Mouse (Mus musculus) liver, embryonic 12.5 days (tissue): ENCODE data around the gene Slc44a2. TPM values are rescaled to one million over a fixed set of nuclear protein-coding genes. Genes with fewer than 3 reads are reported as not detected.

Experiments
- ATAC-seq: fragments of 200-750 bp; cut with Nextera tagmentation; 2 replicates; pipeline ENCODE4 v1.8.0; 2017; ENCODE audit warnings: moderate number of reproducible peaks, mild to moderate bottlenecking, moderate library complexity
- H3K27ac ChIP-seq: fragments of 300-500 bp; sonication (generic); 2 replicates; pipeline ENCODE4 v1.5.1; 2016; ENCODE audit warnings: mild to moderate bottlenecking
- H3K27me3 ChIP-seq: fragments of 300-500 bp; sonication (generic); replicated peaks from 2 replicates; pipeline ENCODE4 v1.6.1; 2016; ENCODE audit warnings: mild to moderate bottlenecking, moderate library complexity
- H3K36me3 ChIP-seq: fragments of 300-500 bp; sonication (generic); 2 replicates; pipeline ENCODE4 v1.6.1; 2016; ENCODE audit warnings: mild to moderate bottlenecking, moderate library complexity
- H3K4me1 ChIP-seq: fragments of 300-500 bp; sonication (generic); 2 replicates; pipeline ENCODE4 v1.6.1; 2016
- H3K4me2 ChIP-seq: fragments of 300-500 bp; sonication (generic); 2 replicates; pipeline ENCODE4 v1.6.1; 2016; ENCODE audit warnings: mild to moderate bottlenecking, moderate library complexity
- H3K4me3 ChIP-seq: fragments of 300-500 bp; sonication (generic); 2 replicates; pipeline ENCODE4 v1.5.1; 2016; ENCODE audit warnings: mild to moderate bottlenecking, moderate library complexity
- H3K9ac ChIP-seq: fragments of 300-500 bp; sonication (generic); 2 replicates; pipeline ENCODE4 v1.6.1; 2016; ENCODE audit warnings: mild to moderate bottlenecking, moderate library complexity
- H3K9me3 ChIP-seq: fragments of 300-500 bp; sonication (generic); replicated peaks from 2 replicates; pipeline ENCODE4 v1.6.1; 2016; ENCODE audit warnings: mild to moderate bottlenecking, moderate library complexity
- WGBS: fragments of 180-500 bp; shearing (Covaris S2); methylation state at CpG from one replicate; pipeline ENCODE4 v1.1.7; 2016; ENCODE audit not compliant: insufficient replicate concordance; 5-methylcytosine and 5-hydroxymethylcytosine counted together
- polyA plus RNA-seq: library from polyadenylated mRNA; unstranded; fragments of >200 nt; fragmentation: Nextera tagmentation; extraction: Ambion mirVana; gene quantifications from 2 replicates; pipeline ENCODE4 v1.2.1, GENCODE M21; 2016

Slc44a2 gene
- polyA plus RNA-seq, 1 experiment from 2014 or later = 29.2 TPM

DNA sequence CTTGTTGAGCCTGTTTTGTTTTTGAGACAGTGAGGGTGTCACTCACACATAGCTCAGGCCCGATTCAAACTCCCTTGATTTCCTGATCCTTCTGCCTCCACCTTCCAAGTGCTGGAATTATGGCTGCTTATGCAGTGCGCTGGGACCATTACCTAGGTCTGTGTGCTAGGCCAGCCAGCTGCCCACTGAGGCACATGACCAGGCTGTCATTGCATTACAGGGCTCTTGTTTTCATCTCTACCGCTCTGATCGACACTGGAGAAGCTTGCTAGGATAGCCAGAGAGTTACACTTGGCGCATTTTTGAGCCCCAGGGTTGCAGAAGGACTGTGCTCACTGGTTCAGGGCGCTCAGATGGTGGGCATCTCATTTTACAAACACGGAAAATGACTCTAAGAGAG lies 8.8 kb upstream of the Slc44a2 start:
- WGBS = 56% methylated on average over 7 of the region's 7 CpGs
- Histone ChIP-seq H3K27ac (no peak overlapping the region), H3K36me3 (no peaks in the 10 kb centered on the region), H3K4me2 (peak overlapping the region; percentile 29; the same call in 1 of the 2 replicates), H3K4me1 (peaks cover 53% of the 10 kb centered on the region), H3K9ac (0 out of 2 replicates have a peak overlapping the region, but pooled peaks have one; percentile 3), H3K9me3 (no peaks in the 10 kb centered on the region), H3K4me3 (no peak overlapping the region), H3K27me3 (peaks cover 19% of the 10 kb centered on the region)
- ATAC-seq = no peak

GRCm38 (mm10) chr9:21312134-21312533 lies 8.4 kb upstream of the Slc44a2 start, which contains the start of gene Ap1m2:
Gene Ap1m2, minus strand, starts transcription at chr9:21312337.
- peaks cover 56% of the 10 kb centered on the region for H3K4me1 ChIP-seq
- 0 out of 2 replicates have a peak within 1 kb of the TSS, but pooled peaks have one; percentile 3 for H3K9ac ChIP-seq
- no peaks in the 10 kb centered on the region for H3K36me3 ChIP-seq
- 23% methylated on average over 35 of the region's 35 CpGs for WGBS
- H3K4me3 ChIP-seq = peak within 1 kb of the TSS; percentile 9; the same call in 1 of the 2 replicates
- no peak for ATAC-seq
- no peak within 1 kb of the TSS for H3K27ac ChIP-seq
- H3K9me3 ChIP-seq = no peaks in the 10 kb centered on the region
- peak within 1 kb of the TSS; percentile 29; the same call in 1 of the 2 replicates for H3K4me2 ChIP-seq
- peaks cover 19% of the 10 kb centered on the region for H3K27me3 ChIP-seq

GRCm38 (mm10) chr9:21313394-21313793 lies 7.1 kb upstream of the Slc44a2 start:
- WGBS = 3% methylated on average over 11 of the region's 11 CpGs
- Histone ChIP-seq H3K27me3 (peaks cover 19% of the 10 kb centered on the region), H3K36me3 (no peaks in the 10 kb centered on the region), H3K4me3 (no peak overlapping the region), H3K4me2 (peak overlapping the region; percentile 44), H3K9me3 (no peaks in the 10 kb centered on the region), H3K27ac (peak overlapping the region; percentile 75; the same call in 1 of the 2 replicates), H3K4me1 (peaks cover 56% of the 10 kb centered on the region), H3K9ac (no peak overlapping the region)
- peak; percentile 92 for ATAC-seq

GRCm38 (mm10) chr9:21314367-21315140 lies 5.9 kb upstream of the Slc44a2 start:
- ATAC-seq = peak; percentile 79
- WGBS = 48% methylated on average over 9 of the region's 9 CpGs

DNA sequence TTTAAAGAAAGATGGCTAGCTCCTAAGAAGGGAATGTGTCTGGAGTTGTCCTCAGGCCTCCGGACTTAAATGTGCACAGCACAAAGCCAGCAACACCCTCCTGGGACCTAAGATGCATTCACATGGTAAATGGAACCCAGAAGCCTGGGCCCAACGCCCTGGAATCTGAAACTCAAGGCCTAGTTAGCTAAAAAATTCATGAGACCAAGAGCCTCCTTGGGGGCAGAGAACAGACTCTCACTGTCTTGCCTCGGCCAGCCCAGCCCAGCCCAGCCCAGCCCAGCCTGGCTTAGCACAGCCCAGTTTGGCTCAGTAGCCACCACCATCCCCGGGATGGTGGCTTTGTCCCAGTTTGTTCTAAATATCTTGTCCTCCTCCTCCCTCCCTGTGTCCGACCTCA lies 5.1 kb upstream of the Slc44a2 start:
- Histone ChIP-seq H3K4me2 (no peak overlapping the region), H3K4me3 (no peak overlapping the region), H3K4me1 (peaks cover 62% of the 10 kb centered on the region), H3K9me3 (peaks cover 4% of the 10 kb centered on the region; the same call in 1 of the 2 replicates), H3K36me3 (no peaks in the 10 kb centered on the region), H3K27me3 (peaks cover 19% of the 10 kb centered on the region), H3K27ac (peak overlapping the region; percentile 75), H3K9ac (no peak overlapping the region)
- 48% methylated on average over 5 of the region's 5 CpGs for WGBS
- ATAC-seq = no peak

More at GRCm38 (mm10) chr9:21314367-21315140, 5.9 kb upstream of the Slc44a2 start:
- peak overlapping the region; percentile 35 for H3K4me2 ChIP-seq
- no peak overlapping the region for H3K4me3 ChIP-seq
- H3K27ac ChIP-seq = peak overlapping the region; percentile 75
- no peaks in the 10 kb centered on the region for H3K36me3 ChIP-seq
- H3K27me3 ChIP-seq = peaks cover 19% of the 10 kb centered on the region
- H3K9ac ChIP-seq = 0 out of 2 replicates have a peak overlapping the region, but pooled peaks have one; percentile 1
- H3K4me1 ChIP-seq = peaks cover 56% of the 10 kb centered on the region
- 0 out of 2 replicates have a peak, but pooled peaks cover under 1% of the 10 kb centered on the region for H3K9me3 ChIP-seq

DNA sequence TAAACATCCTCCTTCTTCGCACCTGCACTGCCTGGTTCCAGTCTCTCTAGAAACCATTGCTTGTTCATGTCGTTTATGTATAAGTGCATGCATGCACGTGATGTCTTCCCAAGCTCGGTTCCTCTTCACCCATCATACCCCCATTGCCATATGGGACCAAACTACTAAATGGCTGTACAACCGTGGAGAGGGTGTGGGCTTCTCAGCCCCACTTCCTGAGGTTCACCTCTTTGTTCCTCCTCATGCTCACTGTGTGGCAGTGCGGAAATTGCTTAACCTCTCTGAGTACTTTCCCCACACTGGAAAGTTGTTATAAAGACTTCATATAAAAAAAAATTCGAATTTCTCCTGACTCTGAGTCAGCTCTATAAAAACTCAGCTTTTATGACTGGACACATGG lies 3.8 kb upstream of the Slc44a2 start:
- Histone ChIP-seq H3K4me1 (peaks cover 70% of the 10 kb centered on the region), H3K9ac (no peak overlapping the region), H3K9me3 (peaks cover 4% of the 10 kb centered on the region; the same call in 1 of the 2 replicates), H3K27me3 (peaks cover 11% of the 10 kb centered on the region), H3K4me3 (no peak overlapping the region), H3K27ac (no peak overlapping the region), H3K4me2 (no peak overlapping the region), H3K36me3 (no peaks in the 10 kb centered on the region)
- WGBS = 52% methylated on average over 7 of the region's 7 CpGs
- no peak for ATAC-seq

- Histone ChIP-seq H3K9me3 (peaks cover 4% of the 10 kb centered on the region; the same call in 1 of the 2 replicates), H3K27me3 (no peaks in the 10 kb centered on the region), H3K9ac (no peak overlapping the region), H3K4me3 (no peak overlapping the region), H3K36me3 (no peaks in the 10 kb centered on the region), H3K4me2 (no peak overlapping the region), H3K4me1 (peaks cover 71% of the 10 kb centered on the region), H3K27ac (peak overlapping the region; percentile 23; the same call in 1 of the 2 replicates)
- ATAC-seq = no peak
- 64% methylated on average over 6 of the region's 6 CpGs for WGBS
These were observed 1.7 kb upstream of the Slc44a2 start for GRCm38 (mm10) chr9:21318792-21319191.

GRCm38 (mm10) chr9:21319503-21319902 lies 995 bp upstream of the Slc44a2 start:
- ATAC-seq = no peak
- no peak overlapping the region for H3K4me2 ChIP-seq
- H3K27ac ChIP-seq = no peak overlapping the region
- peaks cover 4% of the 10 kb centered on the region; the same call in 1 of the 2 replicates for H3K9me3 ChIP-seq
- 89% methylated on average over 4 of the region's 4 CpGs for WGBS
- no peaks in the 10 kb centered on the region for H3K27me3 ChIP-seq
- no peak overlapping the region for H3K4me3 ChIP-seq
- H3K9ac ChIP-seq = no peak overlapping the region
- no peaks in the 10 kb centered on the region for H3K36me3 ChIP-seq
- H3K4me1 ChIP-seq = peaks cover 69% of the 10 kb centered on the region

- no peak; the same call in 1 of the 2 replicates for ATAC-seq
- Histone ChIP-seq H3K4me3 (peak overlapping the region; percentile 68), H3K4me1 (peaks cover 65% of the 10 kb centered on the region), H3K4me2 (peak overlapping the region; percentile 90), H3K27ac (peak overlapping the region; percentile 82; the same call in 1 of the 2 replicates), H3K9ac (peak overlapping the region; percentile 80; the same call in 1 of the 2 replicates), H3K27me3 (no peaks in the 10 kb centered on the region), H3K9me3 (peaks cover 4% of the 10 kb centered on the region; the same call in 1 of the 2 replicates), H3K36me3 (no peaks in the 10 kb centered on the region; the same call in 1 of the 2 replicates)
- WGBS = 33% methylated on average over 4 of the region's 4 CpGs
These were observed 249 bp upstream of the Slc44a2 start for GRCm38 (mm10) chr9:21320280-21320618.

GRCm38 (mm10) chr9:21321513-21321835 lies 976 bp downstream of the Slc44a2 start:
- peak overlapping the region; percentile 82 for H3K27ac ChIP-seq

GRCm38 (mm10) chr9:21322211-21322916 lies 1.9 kb downstream of the Slc44a2 start:
- no peak for ATAC-seq

More at GRCm38 (mm10) chr9:21321513-21321835, 976 bp downstream of the Slc44a2 start:
- peak overlapping the region; percentile 68 for H3K4me3 ChIP-seq
- H3K9ac ChIP-seq = peak overlapping the region; percentile 80
- H3K4me1 ChIP-seq = peaks cover 60% of the 10 kb centered on the region
- peak overlapping the region; percentile 90 for H3K4me2 ChIP-seq
- peaks cover 4% of the 10 kb centered on the region; the same call in 1 of the 2 replicates for H3K9me3 ChIP-seq
- peak; percentile 68 for ATAC-seq
- H3K27me3 ChIP-seq = no peaks in the 10 kb centered on the region
- WGBS = 2% methylated on average over 6 of the region's 6 CpGs
- H3K36me3 ChIP-seq = no peaks in the 10 kb centered on the region; the same call in 1 of the 2 replicates

More at GRCm38 (mm10) chr9:21322211-21322916, 1.9 kb downstream of the Slc44a2 start:
- Histone ChIP-seq H3K27me3 (no peaks in the 10 kb centered on the region), H3K27ac (peak overlapping the region; percentile 82), H3K4me3 (peak overlapping the region; percentile 68), H3K9ac (peak overlapping the region; percentile 80), H3K36me3 (no peaks in the 10 kb centered on the region; the same call in 1 of the 2 replicates), H3K4me2 (peak overlapping the region; percentile 90), H3K4me1 (peaks cover 64% of the 10 kb centered on the region), H3K9me3 (peaks cover 4% of the 10 kb centered on the region; the same call in 1 of the 2 replicates)
- WGBS = 60% methylated on average over 19 of the region's 19 CpGs
